Mouse (Mus musculus): ENCODE measurements around the gene Kirrel. TPM values are rescaled to one million over a fixed set of nuclear protein-coding genes. Genes with fewer than 3 reads are reported as not detected.

Gene Kirrel
- polyA plus RNA-seq, 1 experiment from 2014 or later = 4.4 TPM

DNA sequence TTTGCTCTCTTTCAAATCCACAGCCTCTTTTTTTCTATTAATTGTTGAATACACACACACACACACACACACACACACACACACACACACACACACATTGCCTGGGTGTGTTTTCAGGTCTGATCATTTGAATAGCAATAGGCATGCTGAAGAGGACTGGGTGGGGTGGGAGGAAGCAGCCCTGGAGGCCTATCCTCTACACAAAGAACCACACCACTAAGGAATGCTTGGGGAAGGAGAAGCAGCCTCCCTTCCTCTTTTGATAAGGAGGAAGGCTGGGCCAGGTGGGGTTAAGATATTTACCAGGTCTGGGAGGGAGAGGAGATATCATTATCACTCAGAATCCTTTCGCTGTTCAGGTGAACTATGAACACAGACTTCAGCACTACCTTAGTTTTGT lies 19.2 kb upstream of the Kirrel start:
- Histone ChIP-seq H3K27ac (ENCODE audit: low read depth, low read length) (no peak overlapping the region), H3K36me3 (ENCODE audit: control insufficient read depth, insufficient read depth, low read length) (no peaks in the 10 kb centered on the region), H3K4me2 (ENCODE audit: low read length) (no peak overlapping the region), H3K9ac (ENCODE audit: low read depth, low read length) (no peak overlapping the region), H3K4me3 (ENCODE audit: low read length) (no peak overlapping the region), H3K27me3 (replicated peaks; ENCODE audit: control insufficient read depth, insufficient read depth, low read length) (no peaks in the 10 kb centered on the region), H3K9me3 (ENCODE audit: control insufficient read depth, low read length) (no peaks in the 10 kb centered on the region), H3K4me1 (ENCODE audit: control insufficient read depth, insufficient read depth, low read depth, low read length) (no peaks in the 10 kb centered on the region)
- no peak for ATAC-seq
- WGBS = 35% methylated on average over 1 of the region's 1 CpGs

DNA sequence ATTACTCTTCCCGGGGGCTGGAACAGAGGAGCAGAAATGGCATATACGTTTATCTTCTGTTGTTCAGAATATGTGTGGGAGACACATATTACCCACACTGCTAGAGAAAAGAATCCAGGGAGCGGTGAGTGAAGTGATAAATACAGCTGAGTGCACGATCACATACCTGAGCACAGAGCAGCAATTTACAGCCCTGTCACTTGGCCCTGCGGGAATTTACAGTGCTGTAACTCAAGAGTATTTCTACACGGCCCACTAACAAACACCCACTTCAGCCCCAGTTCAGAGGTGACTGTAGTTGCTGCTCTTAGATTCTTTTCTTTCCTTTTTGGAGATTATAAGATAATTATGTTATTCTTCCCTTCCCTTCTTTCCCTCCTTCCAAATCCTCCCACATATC lies 18.8 kb upstream of the Kirrel start:
- H3K27ac ChIP-seq (ENCODE audit: low read depth, low read length) = no peak overlapping the region

DNA sequence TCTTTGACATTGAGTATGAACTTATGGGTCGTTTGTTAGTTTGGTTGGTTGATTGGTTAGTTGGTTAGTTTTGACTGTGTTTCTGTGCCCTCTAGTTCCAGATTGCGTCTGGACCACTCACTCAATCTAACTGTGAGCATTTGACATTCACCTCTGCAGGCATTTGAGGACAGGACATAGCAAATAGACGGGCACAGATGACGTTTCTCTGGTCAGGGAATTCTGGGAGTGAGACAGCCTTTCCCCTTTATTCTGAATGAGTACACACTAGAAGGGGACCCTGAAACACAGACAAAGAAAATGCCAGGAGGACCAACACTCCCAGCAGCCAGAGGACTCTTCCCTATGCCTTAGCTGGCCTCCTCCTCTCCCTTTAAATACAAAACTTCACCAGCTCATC lies 2.1 kb upstream of the Kirrel start:
- no peak overlapping the region for H3K4me2 ChIP-seq (ENCODE audit: low read length)

More for the DNA sequence above, 18.8 kb upstream of the Kirrel start:
- no peak for ATAC-seq
- Histone ChIP-seq H3K4me2 (ENCODE audit: low read length) (no peak overlapping the region), H3K27me3 (replicated peaks; ENCODE audit: control insufficient read depth, insufficient read depth, low read length) (no peaks in the 10 kb centered on the region), H3K4me1 (ENCODE audit: control insufficient read depth, insufficient read depth, low read depth, low read length) (no peaks in the 10 kb centered on the region), H3K9ac (ENCODE audit: low read depth, low read length) (no peak overlapping the region), H3K9me3 (ENCODE audit: control insufficient read depth, low read length) (no peaks in the 10 kb centered on the region), H3K4me3 (ENCODE audit: low read length) (no peak overlapping the region), H3K36me3 (ENCODE audit: control insufficient read depth, insufficient read depth, low read length) (no peaks in the 10 kb centered on the region)
- WGBS = 63% methylated on average over 6 of the region's 6 CpGs

DNA sequence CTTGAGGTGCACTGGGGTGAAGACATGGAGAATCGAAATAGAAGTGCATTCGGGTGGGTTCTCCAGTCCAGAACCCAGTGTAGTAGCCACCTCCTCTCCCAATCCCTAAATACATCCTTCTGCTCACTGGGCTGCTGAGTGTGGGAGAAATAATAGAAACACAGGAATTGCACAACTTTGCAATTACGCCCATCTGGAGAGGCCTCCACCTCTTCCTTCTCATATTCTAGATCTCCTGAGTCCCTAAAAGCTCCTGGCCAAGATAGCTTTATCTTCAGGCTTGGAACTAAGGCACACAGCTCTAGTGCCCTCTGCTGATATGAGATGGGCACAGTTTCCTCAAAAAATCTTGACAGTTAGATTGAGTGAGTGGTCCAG lies 880 bp upstream of the Kirrel start:
- no peak overlapping the region for H3K9ac ChIP-seq (ENCODE audit: low read depth, low read length)
- no peaks in the 10 kb centered on the region for H3K27me3 ChIP-seq (replicated peaks; ENCODE audit: control insufficient read depth, insufficient read depth, low read length)
- H3K9me3 ChIP-seq (ENCODE audit: control insufficient read depth, low read length) = no peaks in the 10 kb centered on the region
- peak overlapping the region; percentile 74 for H3K4me2 ChIP-seq (ENCODE audit: low read length)
- peaks cover 26% of the 10 kb centered on the region for H3K4me1 ChIP-seq (ENCODE audit: control insufficient read depth, insufficient read depth, low read depth, low read length)
- no peak for ATAC-seq
- no peaks in the 10 kb centered on the region for H3K36me3 ChIP-seq (ENCODE audit: control insufficient read depth, insufficient read depth, low read length)
- 61% methylated on average over 3 of the region's 3 CpGs for WGBS
- H3K27ac ChIP-seq (ENCODE audit: low read depth, low read length) = peak overlapping the region; percentile 83
- H3K4me3 ChIP-seq (ENCODE audit: low read length) = no peak overlapping the region

More for the DNA sequence above, 2.1 kb upstream of the Kirrel start:
- Histone ChIP-seq H3K4me1 (ENCODE audit: control insufficient read depth, insufficient read depth, low read depth, low read length) (peaks cover 18% of the 10 kb centered on the region), H3K9ac (ENCODE audit: low read depth, low read length) (no peak overlapping the region), H3K36me3 (ENCODE audit: control insufficient read depth, insufficient read depth, low read length) (no peaks in the 10 kb centered on the region), H3K27me3 (replicated peaks; ENCODE audit: control insufficient read depth, insufficient read depth, low read length) (no peaks in the 10 kb centered on the region), H3K9me3 (ENCODE audit: control insufficient read depth, low read length) (no peaks in the 10 kb centered on the region), H3K4me3 (ENCODE audit: low read length) (no peak overlapping the region), H3K27ac (ENCODE audit: low read depth, low read length) (no peak overlapping the region)
- WGBS = 83% methylated on average over 4 of the region's 4 CpGs
- no peak for ATAC-seq

DNA sequence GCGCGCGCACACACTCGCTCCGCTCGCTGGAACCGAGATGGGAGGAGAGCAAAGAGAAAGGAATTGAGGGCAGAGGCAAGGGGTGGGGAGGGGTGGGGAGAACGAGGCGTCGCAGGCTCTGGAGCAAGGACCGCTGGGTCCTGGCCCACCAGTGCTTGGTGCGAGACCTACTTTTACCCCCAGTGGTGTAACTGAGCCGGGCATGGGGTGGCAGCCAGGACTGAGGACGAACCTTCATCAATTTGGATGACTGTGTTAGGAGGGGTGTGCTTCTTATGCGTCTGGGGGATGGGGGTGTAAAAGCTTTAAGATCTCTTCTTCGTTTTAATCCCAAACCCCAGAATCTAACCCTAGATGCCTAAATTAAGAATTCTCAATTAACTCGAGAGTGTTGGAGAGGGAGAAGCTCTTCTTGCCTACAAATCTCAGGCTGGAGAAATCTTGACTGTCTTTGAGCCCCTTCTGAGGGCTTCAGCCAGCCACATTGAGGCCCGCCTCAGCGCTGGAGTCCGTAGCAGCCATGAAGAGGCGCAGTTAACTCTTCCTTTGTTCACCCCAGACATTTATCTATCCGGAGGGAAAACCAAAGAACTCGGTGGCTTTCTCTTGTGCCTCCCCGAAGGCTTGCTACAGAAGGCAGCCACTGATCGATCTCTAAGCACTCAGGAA lies 356 bp upstream of the Kirrel start:
- Histone ChIP-seq H3K4me3 (ENCODE audit: low read length) (peak overlapping the region; percentile 60), H3K36me3 (ENCODE audit: control insufficient read depth, insufficient read depth, low read length) (no peaks in the 10 kb centered on the region), H3K9me3 (ENCODE audit: control insufficient read depth, low read length) (no peaks in the 10 kb centered on the region), H3K9ac (ENCODE audit: low read depth, low read length) (peak overlapping the region; percentile 78), H3K27ac (ENCODE audit: low read depth, low read length) (peak overlapping the region; percentile 83), H3K4me1 (ENCODE audit: control insufficient read depth, insufficient read depth, low read depth, low read length) (peaks cover 28% of the 10 kb centered on the region), H3K4me2 (ENCODE audit: low read length) (peak overlapping the region; percentile 74), H3K27me3 (replicated peaks; ENCODE audit: control insufficient read depth, insufficient read depth, low read length) (no peaks in the 10 kb centered on the region)
- 1% methylated on average over 25 of the region's 25 CpGs for WGBS
- ATAC-seq = no peak; the same call in 1 of the 2 replicates

DNA sequence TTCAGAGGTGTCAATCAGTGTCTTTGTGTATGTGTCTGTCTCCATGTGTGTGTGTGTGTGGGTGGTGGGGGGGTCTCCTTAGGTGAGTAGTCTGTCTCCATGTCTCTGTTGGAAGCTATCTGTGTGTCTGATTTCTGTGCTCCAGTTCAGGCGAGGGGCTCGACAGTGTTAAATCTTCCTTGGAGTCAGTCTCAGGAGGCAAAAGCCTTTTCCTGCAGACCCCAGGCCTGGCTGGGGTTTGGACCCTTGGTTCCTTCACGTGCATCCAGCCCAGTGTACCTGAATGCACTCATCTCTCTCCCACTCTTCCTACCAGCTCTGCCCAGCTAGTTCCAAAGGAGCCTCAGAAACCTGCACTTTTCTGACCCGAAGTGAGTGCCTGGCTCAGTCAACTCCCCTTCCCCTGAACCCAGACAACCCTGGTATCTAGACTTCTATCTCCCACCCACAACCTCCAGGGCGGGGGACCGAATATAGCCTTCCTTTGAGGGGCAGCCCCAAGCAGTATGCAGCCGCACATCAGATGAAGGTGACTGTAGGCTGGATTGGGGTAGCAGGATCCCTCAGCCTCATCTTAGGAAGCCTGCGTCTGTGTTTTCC lies 961 bp downstream of the Kirrel start:
- Histone ChIP-seq H3K9me3 (ENCODE audit: control insufficient read depth, low read length) (no peaks in the 10 kb centered on the region), H3K27ac (ENCODE audit: low read depth, low read length) (peak overlapping the region; percentile 83), H3K4me3 (ENCODE audit: low read length) (peak overlapping the region; percentile 60), H3K9ac (ENCODE audit: low read depth, low read length) (peak overlapping the region; percentile 78), H3K27me3 (replicated peaks; ENCODE audit: control insufficient read depth, insufficient read depth, low read length) (no peaks in the 10 kb centered on the region), H3K36me3 (ENCODE audit: control insufficient read depth, insufficient read depth, low read length) (no peaks in the 10 kb centered on the region), H3K4me1 (ENCODE audit: control insufficient read depth, insufficient read depth, low read depth, low read length) (peaks cover 31% of the 10 kb centered on the region), H3K4me2 (ENCODE audit: low read length) (peak overlapping the region; percentile 74)
- no peak for ATAC-seq
- whole genome bisulfite sequencing = 0% methylated on average over 8 of the region's 8 CpGs

DNA sequence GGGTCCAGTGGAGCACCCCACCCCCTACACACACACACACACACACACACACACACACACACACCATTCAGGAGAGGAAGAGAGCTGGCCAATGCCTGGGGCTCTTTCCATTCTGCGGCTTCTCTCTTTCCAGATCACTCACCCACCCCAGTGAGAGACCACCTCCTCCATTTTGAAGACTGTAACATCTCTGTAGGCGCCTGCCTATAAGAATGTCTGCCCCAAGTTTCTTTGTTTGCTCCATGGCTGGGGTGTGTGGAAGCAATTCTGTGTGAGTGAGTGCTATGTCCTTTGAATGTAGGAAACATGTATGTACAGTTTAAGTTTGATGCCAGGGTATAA lies 1.5 kb downstream of the Kirrel start:
- 20% methylated on average over 2 of the region's 2 CpGs for WGBS
- H3K9me3 ChIP-seq (ENCODE audit: control insufficient read depth, low read length) = no peaks in the 10 kb centered on the region
- H3K27ac ChIP-seq (ENCODE audit: low read depth, low read length) = peak overlapping the region; percentile 75
- peak overlapping the region; percentile 78 for H3K9ac ChIP-seq (ENCODE audit: low read depth, low read length)
- ATAC-seq = no peak
- no peaks in the 10 kb centered on the region for H3K27me3 ChIP-seq (replicated peaks; ENCODE audit: control insufficient read depth, insufficient read depth, low read length)
- peaks cover 34% of the 10 kb centered on the region for H3K4me1 ChIP-seq (ENCODE audit: control insufficient read depth, insufficient read depth, low read depth, low read length)
- H3K4me3 ChIP-seq (ENCODE audit: low read length) = peak overlapping the region; percentile 60
- H3K36me3 ChIP-seq (ENCODE audit: control insufficient read depth, insufficient read depth, low read length) = no peaks in the 10 kb centered on the region
- H3K4me2 ChIP-seq (ENCODE audit: low read length) = peak overlapping the region; percentile 74

DNA sequence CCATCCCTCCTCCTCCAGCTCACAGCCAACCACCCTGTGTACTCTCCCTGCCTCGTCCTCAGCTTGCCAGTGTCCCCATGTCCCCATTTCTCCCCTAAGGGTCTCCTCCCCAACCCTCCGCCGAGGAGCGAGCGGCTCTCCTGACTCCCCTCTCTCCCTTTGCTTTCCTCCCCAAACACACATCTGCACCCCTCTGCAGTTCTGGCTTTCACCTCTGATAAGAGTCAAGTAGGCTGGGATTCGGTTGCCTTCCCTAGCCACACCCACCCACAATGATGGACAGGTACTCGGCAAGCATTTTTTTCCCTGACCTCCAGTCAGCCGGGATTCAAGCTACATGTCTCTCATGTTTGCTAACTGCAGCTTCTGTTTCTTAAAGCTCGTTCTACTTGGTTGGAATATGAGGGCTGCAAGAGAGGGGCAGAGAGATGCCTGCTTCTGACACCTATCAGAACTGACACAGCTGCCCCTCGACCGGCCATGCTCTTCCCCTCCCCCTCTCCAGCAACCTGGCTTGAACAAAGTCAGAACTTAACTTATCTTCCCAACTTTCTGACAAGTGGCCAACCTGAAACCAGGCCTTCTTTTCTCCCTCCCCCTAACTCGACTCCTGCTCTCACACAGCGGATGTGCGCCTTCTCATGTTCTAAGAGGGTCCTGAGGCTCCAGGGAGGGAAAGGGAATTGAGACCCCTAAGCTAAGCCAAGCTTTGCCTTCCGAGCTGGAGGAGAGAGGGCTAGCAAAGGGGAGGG lies 2.0 kb downstream of the Kirrel start:
- H3K4me2 ChIP-seq (ENCODE audit: low read length) = peak overlapping the region; percentile 74
- peak overlapping the region; percentile 60 for H3K4me3 ChIP-seq (ENCODE audit: low read length)
- H3K27ac ChIP-seq (ENCODE audit: low read depth, low read length) = peak overlapping the region; percentile 75
- H3K27me3 ChIP-seq (replicated peaks; ENCODE audit: control insufficient read depth, insufficient read depth, low read length) = no peaks in the 10 kb centered on the region
- ATAC-seq = peak; percentile 18; the same call in 1 of the 2 replicates
- WGBS = 1% methylated on average over 15 of the region's 15 CpGs
- H3K9me3 ChIP-seq (ENCODE audit: control insufficient read depth, low read length) = no peaks in the 10 kb centered on the region
- no peaks in the 10 kb centered on the region for H3K36me3 ChIP-seq (ENCODE audit: control insufficient read depth, insufficient read depth, low read length)
- H3K4me1 ChIP-seq (ENCODE audit: control insufficient read depth, insufficient read depth, low read depth, low read length) = peaks cover 36% of the 10 kb centered on the region
- H3K9ac ChIP-seq (ENCODE audit: low read depth, low read length) = peak overlapping the region; percentile 78
